Mouse (Mus musculus): ENCODE measurements at regions not wholly inside any gene's neighbourhood (a gene's known extent, or its start where the extent isn't known, plus 50 kb on each side); places are given as distances from the start of the nearest gene placed in this dataset.
"Not testable (repeated sequence)": the region's sequence is repeated elsewhere in the genome, so short reads cannot be mapped to it uniquely, and the experiment has no call there.

GRCm38 (mm10) chr10:56783941-56784340 lies 406.8 kb downstream of the Gja1 start:
- DNase-seq, result peak; percentile 8

- DNase-seq, result no peak
Measured at GRCm38 (mm10) chr10:56788081-56788480, 411.0 kb downstream of the Gja1 start.

- DNase-seq, result no peak
Measured at GRCm38 (mm10) chr10:56793074-56793473, 415.9 kb downstream of the Gja1 start.

GRCm38 (mm10) chr10:56795396-56795795 lies 418.3 kb downstream of the Gja1 start:
- no peak for DNase-seq

GRCm38 (mm10) chr10:56799307-56799706 lies 422.2 kb downstream of the Gja1 start:
- DNase-seq, result no peak

- DNase-seq, result no peak
Measured at GRCm38 (mm10) chr10:56799745-56800144, 422.6 kb downstream of the Gja1 start.

- DNase-seq, result no peak
Measured at GRCm38 (mm10) chr10:56809006-56809405, 431.9 kb downstream of the Gja1 start.

- no peak for DNase-seq
Measured at GRCm38 (mm10) chr10:56822158-56822557, 445.0 kb downstream of the Gja1 start.

GRCm38 (mm10) chr10:56831331-56831730 lies 454.2 kb downstream of the Gja1 start:
- no peak for DNase-seq

GRCm38 (mm10) chr10:56831966-56832365 lies 454.8 kb downstream of the Gja1 start:
- peak; percentile 29 for DNase-seq

- no peak for DNase-seq
Measured at GRCm38 (mm10) chr10:56836130-56836529, 459.0 kb downstream of the Gja1 start.

GRCm38 (mm10) chr10:56839006-56839495 lies 461.9 kb downstream of the Gja1 start:
- no peak for DNase-seq

GRCm38 (mm10) chr10:56839545-56839944 lies 462.4 kb downstream of the Gja1 start:
- DNase-seq, result no peak

GRCm38 (mm10) chr10:56840732-56841131 lies 463.6 kb downstream of the Gja1 start:
- DNase-seq, result peak; percentile 69

- DNase-seq, result peak; percentile 40
Measured at GRCm38 (mm10) chr10:56841486-56841885, 464.4 kb downstream of the Gja1 start.

GRCm38 (mm10) chr10:56841973-56842372 lies 464.8 kb downstream of the Gja1 start:
- peak; percentile 17 for DNase-seq

- no peak for DNase-seq
Measured at GRCm38 (mm10) chr10:56852484-56852883, 475.4 kb downstream of the Gja1 start.

GRCm38 (mm10) chr10:56856186-56856585 lies 479.1 kb downstream of the Gja1 start:
- no peak for DNase-seq

- no peak for DNase-seq
Measured at GRCm38 (mm10) chr10:56879744-56880143, 502.6 kb downstream of the Gja1 start.

- DNase-seq, result peak; percentile 35
Measured at GRCm38 (mm10) chr10:56880154-56880591, 503.0 kb downstream of the Gja1 start.

GRCm38 (mm10) chr10:56884456-56885410 lies 507.6 kb downstream of the Gja1 start:
- peak; percentile 4 for DNase-seq

- DNase-seq, result not testable (repeated sequence)
Measured at GRCm38 (mm10) chr10:56891530-56891929, 514.4 kb downstream of the Gja1 start.

- no peak for DNase-seq
Measured at GRCm38 (mm10) chr10:56892666-56893209, 515.6 kb downstream of the Gja1 start.

Data from adrenal gland, postnatal 14 days (tissue).